Mouse (Mus musculus): ENCODE measurements around the gene Kdf1. TPM values are rescaled to one million over a fixed set of nuclear protein-coding genes. Genes with fewer than 3 reads are reported as not detected.

Gene Kdf1
- polyA plus RNA-seq (2014; fragmentation: Nextera tagmentation; extraction: Ambion mirVana) = 1.4 and 2.1 TPM in 2 replicates

DNA sequence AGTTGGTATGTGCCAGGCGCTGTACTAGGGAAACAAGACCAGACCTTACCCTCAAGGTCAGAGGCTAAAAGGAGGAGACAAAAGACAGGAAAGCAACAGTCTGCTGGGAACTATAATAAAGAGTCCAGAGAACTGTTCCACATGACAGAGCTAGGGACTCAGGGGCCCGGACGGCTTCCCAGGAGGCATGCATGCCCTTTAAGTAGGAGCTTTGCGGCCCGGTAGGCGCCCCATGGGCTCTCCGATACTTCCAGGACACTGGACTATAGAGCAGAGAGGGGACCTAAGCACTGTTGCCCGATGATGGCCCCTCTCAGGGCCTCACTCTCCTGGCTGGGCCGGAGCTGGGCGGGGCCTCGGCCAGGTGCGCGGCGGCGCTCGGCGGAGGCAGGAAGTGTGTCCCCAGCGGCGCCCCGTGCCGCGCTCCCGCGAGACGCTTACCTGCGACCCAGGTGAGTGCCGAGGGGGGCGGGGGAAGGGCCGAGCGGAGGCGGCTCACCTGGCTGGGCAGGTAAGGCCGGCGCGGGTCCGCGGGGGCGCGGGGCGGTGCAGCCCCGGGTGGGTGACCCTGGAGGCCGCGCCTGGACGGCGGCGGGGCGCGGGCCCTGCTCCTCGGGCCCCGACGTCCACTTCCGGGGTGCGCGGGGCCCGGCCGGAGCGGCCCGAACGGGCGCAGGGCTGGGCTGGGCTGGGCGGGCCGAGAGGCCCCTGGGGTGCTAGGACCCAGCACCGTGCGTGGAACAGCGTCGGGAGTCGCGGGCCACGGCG is at the start of gene Kdf1:
Kdf1 (plus strand) TSS at position 363 of the 768 bp plus-strand sequence.
- Histone ChIP-seq H3K4me1 (ENCODE audit: control insufficient read depth, insufficient read depth, low read length) (no peaks in the 10 kb centered on the region), H3K4me2 (ENCODE audit: low read depth) (peak within 1 kb of the TSS; percentile 27), H3K4me3 (ENCODE audit: low read depth, low read length) (peak within 1 kb of the TSS; percentile 27), H3K27me3 (ENCODE audit: control insufficient read depth, insufficient read depth, low read length) (peaks cover 34% of the 10 kb centered on the region), H3K36me3 (ENCODE audit: control insufficient read depth, insufficient read depth, low read length) (no peaks in the 10 kb centered on the region), H3K9ac (ENCODE audit: low read length) (no peak within 1 kb of the TSS), H3K27ac (ENCODE audit: low read depth, low read length) (no peak within 1 kb of the TSS), H3K9me3 (ENCODE audit: control insufficient read depth, low read length) (no peaks in the 10 kb centered on the region)
- DNase-seq (ENCODE audit: low spot score) (no peak), ATAC-seq (ENCODE audit: insufficient read depth, low FRiP score, low TSS enrichment) (no peak)
- WGBS = 4% methylated on average over 53 of the region's 69 CpGs

GRCm38 (mm10) chr4:133469122-133469521 is 49.6 kb upstream of the Kdf1 start:
- Histone ChIP-seq H3K27me3 (ENCODE audit: control insufficient read depth, insufficient read depth, low read length) (peaks cover 3% of the 10 kb centered on the region; the same call in 1 of the 2 replicates), H3K36me3 (ENCODE audit: control insufficient read depth, insufficient read depth, low read length) (no peaks in the 10 kb centered on the region), H3K4me2 (ENCODE audit: low read depth) (no peak overlapping the region), H3K4me3 (ENCODE audit: low read depth, low read length) (no peak overlapping the region), H3K4me1 (ENCODE audit: control insufficient read depth, insufficient read depth, low read length) (no peaks in the 10 kb centered on the region), H3K27ac (ENCODE audit: low read depth, low read length) (no peak overlapping the region), H3K9ac (ENCODE audit: low read length) (no peak overlapping the region), H3K9me3 (ENCODE audit: control insufficient read depth, low read length) (no peaks in the 10 kb centered on the region)
- ATAC-seq (ENCODE audit: insufficient read depth, low FRiP score, low TSS enrichment) (no peak), DNase-seq (ENCODE audit: low spot score) (no peak)
- WGBS = 13% methylated on average over 12 of the region's 12 CpGs

- 81% methylated on average over 7 of the region's 7 CpGs for WGBS
Observed at GRCm38 (mm10) chr4:133471135-133471821, 47.5 kb upstream of the Kdf1 start.

DNA sequence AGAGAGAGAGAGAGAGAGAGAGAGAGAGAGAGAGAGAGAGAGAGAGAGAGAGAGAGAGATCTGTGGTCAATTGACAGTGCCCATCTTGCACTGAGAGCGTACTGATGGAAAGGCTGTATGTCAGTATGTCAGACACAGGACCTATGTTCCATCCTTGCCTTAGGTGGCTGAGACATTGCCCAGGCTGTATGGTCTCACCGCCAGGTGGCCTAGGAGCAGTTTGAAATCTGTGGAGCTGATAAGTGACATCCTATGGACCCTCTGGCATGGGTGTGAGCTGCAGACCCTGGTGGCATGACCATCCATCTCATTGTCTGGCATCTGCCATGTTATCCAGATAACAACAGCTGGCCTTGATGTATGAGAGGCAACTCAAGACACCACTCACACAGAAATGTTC is 44.9 kb upstream of the Kdf1 start:
- no peak for DNase-seq (ENCODE audit: low spot score)
- H3K4me1 ChIP-seq (ENCODE audit: control insufficient read depth, insufficient read depth, low read length) = no peaks in the 10 kb centered on the region

More at GRCm38 (mm10) chr4:133471135-133471821, 47.5 kb upstream of the Kdf1 start:
- no peak overlapping the region for H3K9ac ChIP-seq (ENCODE audit: low read length)
- no peaks in the 10 kb centered on the region for H3K9me3 ChIP-seq (ENCODE audit: control insufficient read depth, low read length)
- no peak for ATAC-seq (ENCODE audit: insufficient read depth, low FRiP score, low TSS enrichment)
- H3K36me3 ChIP-seq (ENCODE audit: control insufficient read depth, insufficient read depth, low read length) = no peaks in the 10 kb centered on the region
- DNase-seq (ENCODE audit: low spot score) = no peak
- H3K4me2 ChIP-seq (ENCODE audit: low read depth) = no peak overlapping the region
- H3K4me1 ChIP-seq (ENCODE audit: control insufficient read depth, insufficient read depth, low read length) = no peaks in the 10 kb centered on the region
- no peak overlapping the region for H3K4me3 ChIP-seq (ENCODE audit: low read depth, low read length)
- H3K27me3 ChIP-seq (ENCODE audit: control insufficient read depth, insufficient read depth, low read length) = peaks cover 3% of the 10 kb centered on the region; the same call in 1 of the 2 replicates
- H3K27ac ChIP-seq (ENCODE audit: low read depth, low read length) = no peak overlapping the region

DNA sequence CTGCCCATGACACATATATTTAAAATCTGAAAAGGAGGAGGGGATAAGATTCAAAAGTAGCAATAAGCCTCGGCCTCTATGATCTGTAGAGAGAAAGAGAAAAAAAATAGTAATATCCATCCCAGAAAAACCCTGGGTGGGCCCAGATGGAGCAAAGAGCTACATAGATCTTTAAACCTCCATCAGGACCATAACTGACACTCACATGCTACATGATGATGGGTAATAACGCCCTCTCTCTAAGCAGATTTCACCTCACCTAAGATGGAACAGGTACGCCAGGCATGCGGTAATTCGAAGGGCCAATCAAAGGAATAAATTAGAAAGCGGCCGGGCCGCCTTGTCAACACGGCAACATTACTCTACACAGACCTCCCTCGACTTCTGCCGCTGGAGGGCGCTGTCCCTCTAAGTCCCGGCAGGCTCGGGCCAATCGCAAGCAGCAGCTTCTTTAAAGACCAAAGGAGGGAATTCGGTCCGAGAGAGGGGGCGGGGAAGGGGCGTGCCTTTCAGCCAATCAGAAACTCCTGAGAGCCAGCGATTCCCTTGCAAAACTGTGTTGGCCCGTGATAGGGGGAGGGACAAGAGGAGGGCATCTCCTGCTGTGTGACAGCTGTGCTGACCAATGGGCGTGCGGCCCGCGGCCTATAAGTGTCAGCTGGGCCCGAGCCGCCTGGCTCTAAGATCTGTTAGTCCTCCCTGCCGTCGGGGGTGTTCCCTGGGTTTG is 39.1 kb upstream of the Kdf1 start, which contains the start of gene Tent5b:
Tent5b (plus strand) TSS at position 675 of the 727 bp plus-strand sequence.
- WGBS = 4% methylated on average over 29 of the region's 29 CpGs
- H3K4me1 ChIP-seq (ENCODE audit: control insufficient read depth, insufficient read depth, low read length) = peaks cover 2% of the 10 kb centered on the region; the same call in 1 of the 2 replicates
- peak within 1 kb of the TSS; percentile 33 for H3K4me3 ChIP-seq (ENCODE audit: low read depth, low read length)
- peak; percentile 96 for DNase-seq (ENCODE audit: low spot score)
- peak within 1 kb of the TSS; percentile 47 for H3K4me2 ChIP-seq (ENCODE audit: low read depth)
- no peaks in the 10 kb centered on the region for H3K9me3 ChIP-seq (ENCODE audit: control insufficient read depth, low read length)
- no peaks in the 10 kb centered on the region for H3K36me3 ChIP-seq (ENCODE audit: control insufficient read depth, insufficient read depth, low read length)
- no peak within 1 kb of the TSS for H3K9ac ChIP-seq (ENCODE audit: low read length)
- no peak within 1 kb of the TSS for H3K27ac ChIP-seq (ENCODE audit: low read depth, low read length)
- ATAC-seq (ENCODE audit: insufficient read depth, low FRiP score, low TSS enrichment) = peak; percentile 98
- peaks cover 22% of the 10 kb centered on the region for H3K27me3 ChIP-seq (ENCODE audit: control insufficient read depth, insufficient read depth, low read length)

More for the DNA sequence above, 44.9 kb upstream of the Kdf1 start:
- no peak for ATAC-seq (ENCODE audit: insufficient read depth, low FRiP score, low TSS enrichment)
- H3K27me3 ChIP-seq (ENCODE audit: control insufficient read depth, insufficient read depth, low read length) = peaks cover 7% of the 10 kb centered on the region
- no peak overlapping the region for H3K4me2 ChIP-seq (ENCODE audit: low read depth)
- no peak overlapping the region for H3K9ac ChIP-seq (ENCODE audit: low read length)
- no peaks in the 10 kb centered on the region for H3K9me3 ChIP-seq (ENCODE audit: control insufficient read depth, low read length)
- no peak overlapping the region for H3K27ac ChIP-seq (ENCODE audit: low read depth, low read length)
- no peak overlapping the region for H3K4me3 ChIP-seq (ENCODE audit: low read depth, low read length)
- no peaks in the 10 kb centered on the region for H3K36me3 ChIP-seq (ENCODE audit: control insufficient read depth, insufficient read depth, low read length)
- 70% methylated on average over 2 of the region's 2 CpGs for WGBS

GRCm38 (mm10) chr4:133480185-133480537 is 38.6 kb upstream of the Kdf1 start:
- Histone ChIP-seq H3K36me3 (ENCODE audit: control insufficient read depth, insufficient read depth, low read length) (no peaks in the 10 kb centered on the region), H3K9me3 (ENCODE audit: control insufficient read depth, low read length) (no peaks in the 10 kb centered on the region), H3K4me2 (ENCODE audit: low read depth) (peak overlapping the region; percentile 47), H3K4me3 (ENCODE audit: low read depth, low read length) (peak overlapping the region; percentile 33), H3K27me3 (ENCODE audit: control insufficient read depth, insufficient read depth, low read length) (peaks cover 23% of the 10 kb centered on the region), H3K27ac (ENCODE audit: low read depth, low read length) (no peak overlapping the region), H3K4me1 (ENCODE audit: control insufficient read depth, insufficient read depth, low read length) (peaks cover 2% of the 10 kb centered on the region; the same call in 1 of the 2 replicates), H3K9ac (ENCODE audit: low read length) (no peak overlapping the region)
- 3% methylated on average over 33 of the region's 34 CpGs for WGBS
- ATAC-seq (ENCODE audit: insufficient read depth, low FRiP score, low TSS enrichment) = no peak
- DNase-seq (ENCODE audit: low spot score) = no peak

DNA sequence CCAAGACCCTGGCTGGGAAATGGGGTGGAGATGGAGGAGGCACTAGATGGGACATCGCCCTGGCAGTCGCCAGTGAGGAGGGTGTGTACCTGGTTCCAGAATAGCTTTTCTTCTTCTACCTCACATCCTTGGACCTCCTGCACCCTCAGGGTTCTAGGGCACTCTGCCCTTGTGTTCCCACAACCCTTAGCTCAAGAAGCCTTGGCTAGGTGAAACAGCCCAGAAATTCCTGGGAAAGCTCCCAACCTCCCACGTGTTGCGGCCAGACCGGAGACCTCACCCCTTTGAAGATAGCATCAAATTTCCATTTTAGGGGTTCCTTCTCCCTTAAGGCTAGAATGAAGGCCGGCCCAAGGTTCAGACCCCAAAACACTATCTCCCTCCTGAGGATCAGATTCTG is 38.0 kb upstream of the Kdf1 start:
- DNase-seq (ENCODE audit: low spot score) (no peak), ATAC-seq (ENCODE audit: insufficient read depth, low FRiP score, low TSS enrichment) (no peak)
- peaks cover 2% of the 10 kb centered on the region; the same call in 1 of the 2 replicates for H3K4me1 ChIP-seq (ENCODE audit: control insufficient read depth, insufficient read depth, low read length)
- peaks cover 23% of the 10 kb centered on the region for H3K27me3 ChIP-seq (ENCODE audit: control insufficient read depth, insufficient read depth, low read length)
- no peak overlapping the region for H3K4me3 ChIP-seq (ENCODE audit: low read depth, low read length)
- H3K27ac ChIP-seq (ENCODE audit: low read depth, low read length) = no peak overlapping the region
- H3K36me3 ChIP-seq (ENCODE audit: control insufficient read depth, insufficient read depth, low read length) = no peaks in the 10 kb centered on the region
- H3K9ac ChIP-seq (ENCODE audit: low read length) = no peak overlapping the region
- H3K9me3 ChIP-seq (ENCODE audit: control insufficient read depth, low read length) = no peaks in the 10 kb centered on the region
- no peak overlapping the region for H3K4me2 ChIP-seq (ENCODE audit: low read depth)
- 36% methylated on average over 6 of the region's 6 CpGs for whole genome bisulfite sequencing

DNA sequence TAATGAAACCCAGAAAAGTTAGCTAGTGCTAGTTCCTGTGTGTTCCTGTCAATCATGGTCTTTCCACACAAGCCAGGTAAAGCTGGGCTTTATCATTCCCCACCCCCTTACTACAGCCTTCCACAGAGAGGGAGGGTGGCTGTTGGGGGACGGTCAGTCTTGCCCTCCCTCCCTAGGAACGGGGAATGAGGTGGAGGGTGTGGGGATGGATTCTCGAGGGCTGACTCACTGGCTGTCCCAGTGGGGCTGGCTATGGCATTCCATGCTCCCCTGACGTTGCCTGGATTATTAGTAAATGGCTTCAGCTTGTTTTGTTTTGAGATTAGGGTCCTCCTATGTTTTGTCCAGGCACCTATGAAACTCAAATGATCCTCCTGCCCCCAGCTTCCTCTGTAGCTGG is 37.3 kb upstream of the Kdf1 start:
- Histone ChIP-seq H3K4me2 (ENCODE audit: low read depth) (no peak overlapping the region), H3K36me3 (ENCODE audit: control insufficient read depth, insufficient read depth, low read length) (no peaks in the 10 kb centered on the region), H3K4me3 (ENCODE audit: low read depth, low read length) (no peak overlapping the region), H3K9ac (ENCODE audit: low read length) (no peak overlapping the region), H3K4me1 (ENCODE audit: control insufficient read depth, insufficient read depth, low read length) (peaks cover 2% of the 10 kb centered on the region; the same call in 1 of the 2 replicates), H3K9me3 (ENCODE audit: control insufficient read depth, low read length) (no peaks in the 10 kb centered on the region), H3K27me3 (ENCODE audit: control insufficient read depth, insufficient read depth, low read length) (peaks cover 23% of the 10 kb centered on the region), H3K27ac (ENCODE audit: low read depth, low read length) (no peak overlapping the region)
- WGBS = 47% methylated on average over 4 of the region's 4 CpGs
- ATAC-seq (ENCODE audit: insufficient read depth, low FRiP score, low TSS enrichment) (no peak), DNase-seq (ENCODE audit: low spot score) (no peak)

All from neural tube, embryonic 11.5 days (tissue).